Mouse (Mus musculus): ENCODE results near the gene Gdpgp1. TPM values are rescaled to one million over a fixed set of nuclear protein-coding genes. Genes with fewer than 3 reads are reported as not detected.

Gene Gdpgp1
- polyA plus RNA-seq, 2 experiments = 1.1 to 1.3 TPM

GRCm38 (mm10) chr7:80195146-80195545 is 37.5 kb upstream of the Gdpgp1 start:
- peak overlapping the region; percentile 65 for H3K27ac ChIP-seq
- peak overlapping the region; percentile 44 for H3K9ac ChIP-seq (replicated peaks)
- H3K27me3 ChIP-seq (ENCODE audit: control insufficient read depth, insufficient read depth, low read length) = no peaks in the 10 kb centered on the region
- ATAC-seq (ENCODE audit: insufficient read depth) = peak; percentile 19
- 38% methylated on average over 5 of the region's 5 CpGs for WGBS (ENCODE audit: insufficient replicate concordance)
- H3K4me3 ChIP-seq (ENCODE audit: insufficient read depth in 1 of 2, low read depth in 2 of 2, low read length in 2 of 2) = no peak overlapping the region
- DNase-seq (ENCODE audit: low read depth in 3 of 3, low spot score in 3 of 3) = no peak
- H3K4me1 ChIP-seq (replicated peaks; ENCODE audit: control insufficient read depth in 2 of 2, insufficient read depth in 2 of 2, low read length in 1 of 2) = peaks cover 65 to 69% of the 10 kb centered on the region in 2 experiments
- H3K9me3 ChIP-seq (ENCODE audit: control insufficient read depth, low read length) = no peaks in the 10 kb centered on the region
- H3K4me2 ChIP-seq (ENCODE audit: low read depth) = peak overlapping the region; percentile 35
- TF ChIP-seq CTCF (IDR thresholded peaks at IDR 0.05; ENCODE audit: low read depth) (no peak), EP300 (IDR thresholded peaks at IDR 0.05; ENCODE audit: low read depth) (peak; percentile 69)
- no peaks in the 10 kb centered on the region for H3K36me3 ChIP-seq (replicated peaks; ENCODE audit: control insufficient read depth, insufficient read depth, low read depth)

- WGBS (ENCODE audit: insufficient replicate concordance) = 83% methylated on average over 10 of the region's 11 CpGs
- DNase-seq (ENCODE audit: low read depth in 3 of 3, low spot score in 3 of 3) (no peak), ATAC-seq (ENCODE audit: insufficient read depth) (no peak)
- Histone ChIP-seq H3K4me1 (replicated peaks; ENCODE audit: control insufficient read depth in 2 of 2, insufficient read depth in 2 of 2, low read length in 1 of 2) (peaks cover 71 to 74% of the 10 kb centered on the region in 2 experiments), H3K9me3 (ENCODE audit: control insufficient read depth, low read length) (no peaks in the 10 kb centered on the region), H3K4me2 (ENCODE audit: low read depth) (peak overlapping the region; percentile 35), H3K27ac (peak overlapping the region; percentile 65), H3K27me3 (ENCODE audit: control insufficient read depth, insufficient read depth, low read length) (no peaks in the 10 kb centered on the region), H3K36me3 (replicated peaks; ENCODE audit: control insufficient read depth, insufficient read depth, low read depth) (no peaks in the 10 kb centered on the region; the same call in 1 of the 2 replicates), H3K9ac (replicated peaks) (peak overlapping the region; percentile 44), H3K4me3 (ENCODE audit: insufficient read depth in 1 of 2, low read depth in 2 of 2, low read length in 2 of 2) (no peak overlapping the region)
- TF ChIP-seq EP300 (IDR thresholded peaks at IDR 0.05; ENCODE audit: low read depth) = no peak
- no peak for TF ChIP-seq CTCF (IDR thresholded peaks at IDR 0.05; ENCODE audit: low read depth)
These were observed 36.9 kb upstream of the Gdpgp1 start for GRCm38 (mm10) chr7:80195576-80196263.

GRCm38 (mm10) chr7:80197371-80197770 is 35.3 kb upstream of the Gdpgp1 start:
- peak overlapping the region; percentile 87 for H3K4me2 ChIP-seq (ENCODE audit: low read depth)
- H3K9ac ChIP-seq (replicated peaks) = peak overlapping the region; percentile 95
- H3K27me3 ChIP-seq (ENCODE audit: control insufficient read depth, insufficient read depth, low read length) = no peaks in the 10 kb centered on the region
- TF ChIP-seq EP300 (IDR thresholded peaks at IDR 0.05; ENCODE audit: low read depth) (0 out of 2 replicates have a peak, but pooled peaks have one; percentile 12), CTCF (IDR thresholded peaks at IDR 0.05; ENCODE audit: low read depth) (peak; percentile 48)
- H3K36me3 ChIP-seq (replicated peaks; ENCODE audit: control insufficient read depth, insufficient read depth, low read depth) = peaks cover 7% of the 10 kb centered on the region
- ATAC-seq (ENCODE audit: insufficient read depth) (no peak), DNase-seq (ENCODE audit: low read depth in 3 of 3, low spot score in 3 of 3) (no peak)
- peak overlapping the region in 1 of 2 experiments; percentile 77; a peak in 2 of 4 replicates for H3K4me3 ChIP-seq (ENCODE audit: insufficient read depth in 1 of 2, low read depth in 2 of 2, low read length in 2 of 2)
- H3K9me3 ChIP-seq (ENCODE audit: control insufficient read depth, low read length) = no peaks in the 10 kb centered on the region
- H3K27ac ChIP-seq = peak overlapping the region; percentile 83
- H3K4me1 ChIP-seq (replicated peaks; ENCODE audit: control insufficient read depth in 2 of 2, insufficient read depth in 2 of 2, low read length in 1 of 2) = peaks cover 71 to 77% of the 10 kb centered on the region in 2 experiments
- 17% methylated on average over 4 of the region's 4 CpGs for WGBS (ENCODE audit: insufficient replicate concordance)

GRCm38 (mm10) chr7:80197941-80198778 is 34.5 kb upstream of the Gdpgp1 start:
- H3K4me2 ChIP-seq (ENCODE audit: low read depth) = peak overlapping the region; percentile 87
- H3K4me1 ChIP-seq (replicated peaks; ENCODE audit: control insufficient read depth in 2 of 2, insufficient read depth in 2 of 2, low read length in 1 of 2) = peaks cover 72 to 79% of the 10 kb centered on the region in 2 experiments
- H3K9ac ChIP-seq (replicated peaks) = peak overlapping the region; percentile 95
- no peaks in the 10 kb centered on the region for H3K27me3 ChIP-seq (ENCODE audit: control insufficient read depth, insufficient read depth, low read length)
- peaks cover 7% of the 10 kb centered on the region for H3K36me3 ChIP-seq (replicated peaks; ENCODE audit: control insufficient read depth, insufficient read depth, low read depth)
- peak overlapping the region; percentile 83 for H3K27ac ChIP-seq
- WGBS (ENCODE audit: insufficient replicate concordance) = under 1% methylated on average over 72 of the region's 74 CpGs
- H3K4me3 ChIP-seq (ENCODE audit: insufficient read depth in 1 of 2, low read depth in 2 of 2, low read length in 2 of 2) = peak overlapping the region; percentile 77 to 86
- DNase-seq (ENCODE audit: low read depth in 3 of 3, low spot score in 3 of 3) (peak in 1 of 3 experiments; percentile 67), ATAC-seq (ENCODE audit: insufficient read depth) (peak; percentile 77)
- H3K9me3 ChIP-seq (ENCODE audit: control insufficient read depth, low read length) = no peaks in the 10 kb centered on the region
- no peak for TF ChIP-seq EP300 (IDR thresholded peaks at IDR 0.05; ENCODE audit: low read depth)
- TF ChIP-seq CTCF (IDR thresholded peaks at IDR 0.05; ENCODE audit: low read depth) = no peak

GRCm38 (mm10) chr7:80198863-80199262 is 33.8 kb upstream of the Gdpgp1 start:
- WGBS (ENCODE audit: insufficient replicate concordance) = under 1% methylated on average over 11 of the region's 11 CpGs
- peak overlapping the region; percentile 77 to 86 for H3K4me3 ChIP-seq (ENCODE audit: insufficient read depth in 1 of 2, low read depth in 2 of 2, low read length in 2 of 2)
- H3K4me1 ChIP-seq (replicated peaks; ENCODE audit: control insufficient read depth in 2 of 2, insufficient read depth in 2 of 2, low read length in 1 of 2) = peaks cover 76 to 80% of the 10 kb centered on the region in 2 experiments

More at GRCm38 (mm10) chr7:80198863-80199262, 33.8 kb upstream of the Gdpgp1 start:
- Histone ChIP-seq H3K9me3 (ENCODE audit: control insufficient read depth, low read length) (no peaks in the 10 kb centered on the region), H3K27me3 (ENCODE audit: control insufficient read depth, insufficient read depth, low read length) (no peaks in the 10 kb centered on the region), H3K36me3 (replicated peaks; ENCODE audit: control insufficient read depth, insufficient read depth, low read depth) (peaks cover 7% of the 10 kb centered on the region), H3K9ac (replicated peaks) (peak overlapping the region; percentile 95), H3K4me2 (ENCODE audit: low read depth) (peak overlapping the region; percentile 87), H3K27ac (peak overlapping the region; percentile 83)
- TF ChIP-seq EP300 (IDR thresholded peaks at IDR 0.05; ENCODE audit: low read depth) (no peak), CTCF (IDR thresholded peaks at IDR 0.05; ENCODE audit: low read depth) (no peak)
- peak; percentile 24; the same call in 1 of the 2 replicates for ATAC-seq (ENCODE audit: insufficient read depth)
- no peak for DNase-seq (ENCODE audit: low read depth in 3 of 3, low spot score in 3 of 3)
